Mouse (Mus musculus): ENCODE measurements at regions not wholly inside any gene's neighbourhood (a gene's known extent, or its start where the extent isn't known, plus 50 kb on each side); places are given as distances from the start of the nearest gene placed in this dataset.

DNA sequence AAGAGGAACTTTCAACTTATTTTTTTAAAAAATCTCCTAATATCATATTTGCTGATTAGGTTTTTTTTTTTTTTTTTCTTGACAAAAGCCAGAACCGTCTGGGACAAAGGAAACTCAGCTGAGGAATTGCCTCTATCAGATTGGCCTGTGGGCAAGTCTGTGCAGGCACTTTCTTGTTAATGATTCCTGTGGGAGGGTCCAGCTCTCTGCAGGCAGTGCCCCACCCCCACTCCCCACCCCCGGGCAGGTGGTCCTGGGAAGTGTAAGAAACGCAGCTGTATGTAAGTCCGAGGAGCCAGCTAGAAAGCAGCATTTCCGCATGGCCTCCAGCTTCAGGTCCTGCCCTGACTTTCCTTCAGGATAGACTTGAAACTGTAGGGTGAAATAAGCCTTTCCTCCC lies 377.7 kb downstream of the Sox2 start:
- no peak for DNase-seq (ENCODE audit: inconsistent age in 2 of 2, low spot score in 1 of 2)

DNA sequence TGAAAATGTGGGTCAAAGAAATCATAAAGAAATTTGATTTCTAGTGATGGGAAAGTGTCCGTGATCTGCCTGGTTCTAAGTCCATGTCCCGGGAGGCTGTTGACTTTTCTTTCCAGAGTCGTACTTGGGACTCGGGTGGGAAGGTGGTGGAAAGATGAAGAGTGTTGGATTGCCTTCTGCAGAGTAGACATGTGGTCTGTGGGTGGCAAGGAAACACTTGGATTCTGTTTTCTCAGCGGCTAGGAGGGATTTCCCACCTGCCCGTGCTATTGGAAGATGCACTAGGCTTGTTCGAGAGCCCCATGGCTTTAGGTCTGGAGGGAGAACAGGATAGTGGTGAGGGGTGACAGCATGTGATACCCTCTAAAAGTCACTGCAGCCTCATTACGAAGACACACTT lies 379.7 kb downstream of the Sox2 start:
- DNase-seq (ENCODE audit: inconsistent age in 2 of 2, low spot score in 1 of 2), result no peak

DNA sequence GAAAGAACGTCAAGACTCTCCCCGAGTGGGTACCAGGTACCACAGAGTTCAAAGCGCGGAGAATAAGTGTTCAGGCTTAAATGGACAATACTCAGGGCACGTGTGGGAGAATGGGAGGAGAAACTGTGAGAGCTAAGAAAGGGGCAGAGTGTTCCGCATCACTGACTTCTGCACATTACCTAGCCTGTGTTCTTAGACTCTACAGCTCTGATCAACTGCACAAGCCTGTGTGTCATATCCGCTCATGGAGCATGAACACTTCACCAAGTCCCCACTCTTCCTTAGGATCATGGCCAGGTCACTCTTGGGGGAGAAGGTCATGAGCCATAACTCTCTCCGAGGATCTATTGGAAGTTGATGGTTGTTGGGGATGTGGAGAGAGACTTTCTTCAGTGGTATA lies 383.4 kb downstream of the Sox2 start:
- no peak for DNase-seq (ENCODE audit: inconsistent age in 2 of 2, low spot score in 1 of 2)

DNA sequence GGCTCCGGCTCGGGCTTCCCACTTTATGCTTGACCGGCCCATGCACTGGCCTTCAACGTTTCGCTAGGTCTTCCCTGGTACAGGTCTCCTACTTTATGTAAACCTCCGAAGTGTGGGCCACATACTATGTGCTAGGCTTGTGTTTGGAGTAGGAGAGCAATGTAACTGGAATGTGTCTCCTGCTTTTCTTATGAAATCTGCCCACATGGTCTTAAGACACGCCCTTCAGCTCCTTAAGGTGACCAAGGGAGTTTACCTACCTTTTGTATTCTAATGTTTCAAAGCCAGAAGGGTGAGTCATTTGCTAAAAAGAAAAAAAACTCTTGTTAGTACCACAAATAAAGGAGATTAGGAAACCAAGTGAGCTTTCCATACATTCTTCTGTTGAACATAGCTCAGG lies 385.0 kb downstream of the Sox2 start:
- no peak for DNase-seq (ENCODE audit: inconsistent age in 2 of 2, low spot score in 1 of 2)

DNA sequence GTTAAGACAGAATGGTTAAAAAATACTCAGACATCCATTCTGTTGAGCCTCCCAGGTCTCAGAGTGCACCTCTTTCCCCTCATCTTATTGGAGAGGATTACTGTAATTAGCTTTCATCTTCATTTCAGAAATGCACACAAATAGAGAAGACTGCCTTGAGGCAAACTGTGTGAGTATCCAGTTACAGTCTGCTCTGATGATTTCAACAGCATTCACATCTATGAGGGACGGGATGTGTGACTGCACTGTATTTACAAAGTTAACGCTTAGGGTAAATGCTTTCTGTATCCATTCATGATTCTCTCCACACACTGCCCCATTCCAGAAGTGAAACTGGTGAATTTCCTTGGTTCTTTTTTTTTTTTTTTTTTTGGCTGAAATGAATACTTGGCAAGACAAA lies 393.5 kb downstream of the Sox2 start:
- DNase-seq (ENCODE audit: inconsistent age in 2 of 2, low spot score in 1 of 2), result no peak

DNA sequence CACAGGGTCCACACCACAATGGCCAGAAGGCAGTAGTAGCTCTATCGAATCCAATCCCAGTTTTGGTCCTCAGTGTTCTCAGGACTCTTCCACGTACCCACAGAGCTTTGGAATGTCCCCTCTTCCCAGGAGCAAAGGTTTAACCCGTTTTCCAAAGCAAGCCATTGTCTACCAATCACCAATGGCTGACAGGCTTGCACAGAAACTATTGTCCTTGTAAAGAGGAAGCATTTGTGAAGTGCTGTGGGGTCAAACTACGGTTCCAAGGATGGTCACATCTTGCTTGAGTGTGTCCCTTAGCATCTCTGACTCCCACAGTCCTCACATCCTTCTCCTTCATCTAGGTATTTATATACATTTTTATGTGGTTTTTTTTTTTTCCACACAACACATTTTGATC lies 409.2 kb downstream of the Sox2 start:
- DNase-seq (ENCODE audit: inconsistent age in 2 of 2, low spot score in 1 of 2), result no peak

DNA sequence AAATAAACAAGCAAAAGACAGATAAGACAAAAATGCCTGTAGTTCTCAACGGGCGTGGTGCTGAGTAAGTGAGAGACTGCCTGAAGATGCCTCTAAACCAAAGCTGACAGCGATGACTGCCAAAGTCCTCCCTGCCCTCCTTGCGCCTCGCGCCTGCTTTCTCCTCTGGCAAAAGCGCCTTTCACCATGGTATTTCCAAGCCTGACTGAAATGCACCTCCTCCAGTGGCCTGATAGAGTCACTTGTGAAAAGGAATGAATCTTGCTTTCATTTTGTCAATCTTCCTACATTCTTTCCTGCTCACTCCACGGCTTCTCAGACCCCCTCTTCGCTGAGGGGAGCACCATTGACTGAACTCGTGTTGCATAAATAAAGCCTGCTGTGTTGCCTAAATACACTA lies 409.8 kb downstream of the Sox2 start:
- no peak for DNase-seq (ENCODE audit: inconsistent age in 2 of 2, low spot score in 1 of 2)

DNA sequence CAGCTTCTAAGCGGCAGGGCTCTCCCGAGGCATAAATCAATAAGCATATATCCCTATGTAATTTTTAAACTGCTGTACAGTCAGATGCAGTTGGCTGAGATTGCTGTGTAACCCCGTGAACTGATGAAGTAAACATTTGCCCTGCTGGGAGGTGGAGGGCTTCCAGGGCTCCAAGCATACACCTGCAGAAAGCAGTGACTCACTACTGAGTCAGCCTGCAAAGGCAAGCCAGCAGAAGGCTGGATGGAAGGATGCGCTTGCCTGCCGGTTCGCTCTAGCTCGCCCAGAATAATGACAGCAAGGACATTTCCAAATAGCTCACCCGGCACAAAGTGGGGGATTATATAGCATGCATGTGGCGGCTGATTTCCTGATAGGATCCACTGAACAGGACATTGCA lies 416.6 kb downstream of the Sox2 start:
- no peak for DNase-seq (ENCODE audit: inconsistent age in 2 of 2, low spot score in 1 of 2)

DNA sequence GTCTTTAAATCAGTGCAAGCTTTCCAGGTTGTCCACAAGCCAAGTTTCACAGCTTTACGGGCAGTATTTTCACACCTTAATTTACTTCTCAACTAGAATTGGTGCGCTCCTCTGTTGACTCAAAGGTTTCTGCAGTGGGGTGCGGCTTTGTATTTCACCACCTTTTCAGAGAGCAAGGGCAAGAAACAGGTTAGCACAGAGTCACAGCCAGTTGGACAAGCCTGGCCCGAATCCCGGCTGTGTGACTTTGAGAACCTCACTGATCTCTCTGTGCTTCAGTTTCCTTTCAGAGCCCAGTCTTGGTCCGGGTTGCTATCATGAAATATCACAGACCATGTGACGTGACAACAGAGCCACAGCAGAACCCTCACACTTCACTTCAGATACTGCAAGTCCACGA lies 418.4 kb downstream of the Sox2 start:
- no peak for DNase-seq (ENCODE audit: inconsistent age in 2 of 2, low spot score in 1 of 2)

DNA sequence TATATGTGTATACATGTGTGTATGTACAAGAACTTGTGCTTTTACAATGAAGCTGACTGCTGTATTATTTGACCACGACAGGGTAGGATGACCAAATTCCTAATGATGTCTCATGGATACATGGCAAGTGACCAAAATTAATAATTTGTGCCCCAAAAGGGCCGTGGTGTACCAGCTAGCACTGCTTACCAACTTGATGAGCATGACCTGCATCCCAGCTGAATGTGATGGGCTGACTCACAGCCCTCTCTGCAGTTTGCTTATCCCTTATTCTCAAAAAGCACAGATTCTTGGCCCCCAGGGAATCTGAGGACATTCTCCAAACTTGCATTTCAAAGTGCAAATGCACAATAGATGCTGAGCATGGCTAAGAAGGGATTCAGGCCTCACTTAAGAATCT lies 420.8 kb downstream of the Sox2 start:
- DNase-seq (ENCODE audit: inconsistent age in 2 of 2, low spot score in 1 of 2), result no peak

DNA sequence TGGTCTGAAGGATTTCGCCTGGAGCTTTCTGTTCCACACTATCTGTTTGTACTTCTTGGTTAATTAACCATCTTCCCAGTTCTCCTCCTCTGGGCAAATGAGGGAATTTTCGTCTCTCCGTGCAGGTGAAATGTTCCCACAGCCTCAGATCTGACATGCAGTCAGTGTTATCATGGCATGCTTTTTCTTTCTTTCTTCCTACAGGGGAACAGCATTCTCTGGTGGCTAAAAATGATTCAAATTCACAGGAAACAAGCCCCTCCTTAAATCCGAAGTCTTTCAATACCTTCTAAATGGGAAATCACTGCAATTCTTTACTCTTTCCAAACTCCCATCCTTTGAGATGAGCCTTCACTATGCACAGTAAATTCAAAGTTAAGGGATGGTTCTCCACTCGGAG lies 429.7 kb downstream of the Sox2 start:
- no peak for DNase-seq (ENCODE audit: inconsistent age in 2 of 2, low spot score in 1 of 2)

DNA sequence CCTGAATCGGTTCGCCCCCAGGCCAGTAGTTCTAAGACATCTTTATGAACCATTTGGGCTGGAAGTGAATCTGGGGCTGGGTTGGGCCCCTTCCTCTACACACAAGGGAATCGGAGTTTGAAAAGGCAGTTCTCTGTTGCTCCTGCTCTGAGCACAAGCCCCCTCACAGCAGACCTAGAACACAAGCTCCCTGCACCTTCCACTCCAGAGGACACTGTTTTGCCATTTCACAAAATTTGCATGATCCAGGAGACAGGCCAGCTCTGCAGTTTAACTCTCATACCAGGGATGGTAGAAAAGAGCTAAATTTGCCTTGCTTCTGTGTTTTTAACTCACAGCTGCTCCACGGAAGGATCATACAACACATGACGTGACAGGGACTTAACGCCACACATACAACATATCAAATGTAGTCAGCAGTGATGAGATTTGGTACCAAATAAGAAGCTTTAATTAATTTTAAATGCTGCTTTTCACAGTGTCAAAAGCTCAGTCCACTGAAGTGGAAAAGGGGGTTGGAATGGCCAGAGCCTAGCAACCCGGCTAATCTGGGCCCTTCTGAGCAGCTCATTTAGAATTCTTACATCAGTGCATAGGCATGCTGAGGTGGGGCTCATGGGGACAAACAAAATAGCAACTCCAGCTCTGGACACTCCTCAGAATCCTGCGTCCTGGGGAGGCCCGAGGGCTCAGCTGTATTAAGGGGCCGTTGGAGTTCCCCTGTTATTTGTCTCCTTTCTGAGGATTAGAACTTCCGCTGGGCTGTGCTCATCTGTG lies 434.1 kb downstream of the Sox2 start:
- DNase-seq (ENCODE audit: inconsistent age in 2 of 2, low spot score in 1 of 2), result no peak

DNA sequence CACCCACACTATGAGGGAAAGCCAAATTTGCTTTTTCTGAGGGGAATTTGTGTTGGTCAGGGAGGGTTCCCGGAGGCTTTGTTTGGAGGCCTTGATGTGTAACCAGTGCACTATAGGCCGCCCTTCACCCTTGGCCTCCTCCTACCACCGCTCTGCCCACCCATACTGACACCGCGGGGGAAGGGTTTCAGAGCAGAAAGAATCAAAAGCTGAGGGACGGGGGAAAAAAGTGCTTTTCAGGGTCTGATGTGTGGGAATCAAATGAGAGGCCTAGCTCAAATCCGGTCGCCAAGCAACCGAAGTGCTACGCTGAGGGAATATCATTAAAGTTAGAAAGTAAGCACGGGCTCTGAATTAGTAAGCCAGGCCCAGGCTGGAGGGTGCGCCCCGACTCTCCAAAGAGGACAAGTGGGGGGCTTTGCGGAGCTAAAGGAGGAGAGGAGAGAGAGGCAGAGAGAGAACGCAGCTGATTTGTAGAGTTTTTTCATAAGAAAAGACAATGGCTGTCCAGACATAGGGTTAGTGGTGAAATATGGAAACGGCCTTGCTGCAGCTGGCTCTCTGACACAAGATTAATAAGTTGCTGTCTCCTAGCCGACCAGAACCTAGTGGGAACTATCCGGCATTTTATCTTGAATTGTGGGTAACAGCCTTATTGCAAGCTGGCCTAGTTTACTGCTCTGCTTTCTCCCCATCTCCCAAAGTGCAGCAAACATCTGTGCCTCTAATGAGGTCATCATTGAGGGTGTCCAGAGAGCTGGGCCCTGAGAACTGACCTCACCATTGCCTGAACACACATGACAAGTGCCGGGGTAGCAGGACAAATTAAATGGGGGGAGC lies 438.3 kb downstream of the Sox2 start:
- DNase-seq (ENCODE audit: inconsistent age in 2 of 2, low spot score in 1 of 2), result peak in 1 of 2 experiments; percentile 35

DNA sequence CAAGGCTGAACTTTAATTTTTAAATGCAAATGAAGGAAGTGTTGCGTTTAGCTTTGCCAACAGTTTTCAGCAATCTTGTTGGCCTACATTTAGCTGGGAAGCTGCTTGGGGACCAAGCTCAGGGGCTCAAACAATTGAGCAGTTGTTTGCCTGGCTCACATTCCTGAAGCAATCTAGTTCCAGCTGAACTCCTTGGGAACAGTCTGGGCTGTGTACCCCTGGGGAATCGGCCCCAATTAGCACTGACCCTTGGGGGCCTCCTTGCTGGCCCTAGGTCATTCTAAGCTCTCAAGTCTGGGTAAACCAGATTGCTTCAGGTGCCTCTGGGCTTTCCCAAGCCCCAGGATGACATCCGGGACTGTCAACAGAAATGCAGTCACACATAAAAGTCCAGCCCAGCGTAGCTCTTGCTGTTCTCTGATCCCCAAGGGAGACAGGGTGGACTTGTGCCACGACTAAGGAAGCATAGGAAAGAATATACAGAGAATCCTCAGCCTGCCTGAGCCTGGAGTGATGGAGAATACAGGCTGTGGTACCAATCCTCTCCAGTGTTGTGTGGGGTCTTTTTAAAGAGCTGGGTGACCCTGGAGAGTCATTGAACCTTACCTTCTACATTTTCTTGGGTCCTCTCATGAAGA lies 440.4 kb downstream of the Sox2 start:
- no peak for DNase-seq (ENCODE audit: inconsistent age in 2 of 2, low spot score in 1 of 2)

DNA sequence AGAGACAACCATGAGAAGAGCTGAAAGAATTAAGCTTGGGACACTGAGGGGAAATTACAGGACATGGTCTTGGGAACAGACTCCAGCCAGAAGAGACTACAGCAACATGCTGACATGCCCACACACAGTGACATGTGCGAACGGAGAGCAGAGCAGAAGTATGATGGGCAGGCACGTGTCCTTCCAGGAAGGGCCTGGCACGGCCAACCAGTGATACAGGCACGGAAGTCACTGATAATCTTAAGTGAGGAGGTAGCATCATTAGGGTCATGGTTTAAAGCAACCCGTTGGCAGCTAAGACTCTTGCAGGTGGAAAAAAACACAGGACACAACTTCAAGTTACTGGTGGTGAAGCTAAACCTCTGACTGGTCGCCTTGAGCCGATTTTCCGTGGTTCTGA lies 442.8 kb downstream of the Sox2 start:
- no peak for DNase-seq (ENCODE audit: inconsistent age in 2 of 2, low spot score in 1 of 2)

DNA sequence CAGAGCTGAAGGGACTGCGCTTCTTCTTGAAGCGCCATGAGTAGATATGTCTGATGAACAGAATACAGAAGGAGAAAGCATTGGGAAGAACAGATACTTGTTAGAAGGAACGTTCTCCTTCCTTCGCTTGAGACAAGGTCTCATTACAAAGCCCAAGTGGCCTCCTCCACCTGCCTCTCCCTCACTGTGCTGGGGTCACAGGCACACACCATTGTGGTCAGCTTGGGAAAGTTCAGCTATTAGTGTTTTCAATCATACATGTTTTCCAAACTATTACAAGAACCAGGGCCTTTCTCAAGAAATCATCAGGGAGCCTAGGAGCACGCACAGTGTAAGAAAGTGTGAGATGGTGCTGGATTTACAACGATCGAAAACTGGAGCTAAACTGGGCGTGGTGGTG lies 445.0 kb downstream of the Sox2 start:
- DNase-seq (ENCODE audit: inconsistent age in 2 of 2, low spot score in 1 of 2), result no peak

DNA sequence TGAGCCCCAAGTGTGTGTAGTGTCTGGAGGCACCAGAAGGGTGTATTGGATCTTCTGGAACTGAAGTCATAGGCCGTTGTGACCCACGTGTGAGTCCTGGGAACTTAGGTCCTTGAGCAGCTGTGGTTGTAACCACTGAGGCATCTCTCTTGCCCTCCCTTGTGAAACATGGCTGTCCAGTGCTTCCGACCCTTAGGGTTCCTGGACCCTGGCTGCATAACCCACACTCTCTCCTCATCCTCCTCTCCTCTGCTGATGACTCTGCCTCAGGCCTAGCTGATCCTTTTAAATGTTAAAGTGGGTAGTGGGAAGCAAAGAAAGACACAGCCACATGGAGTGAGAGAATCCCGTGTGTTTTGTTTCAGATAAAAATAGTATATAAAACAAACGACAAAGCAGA lies 446.2 kb downstream of the Sox2 start:
- DNase-seq (ENCODE audit: inconsistent age in 2 of 2, low spot score in 1 of 2), result no peak

DNA sequence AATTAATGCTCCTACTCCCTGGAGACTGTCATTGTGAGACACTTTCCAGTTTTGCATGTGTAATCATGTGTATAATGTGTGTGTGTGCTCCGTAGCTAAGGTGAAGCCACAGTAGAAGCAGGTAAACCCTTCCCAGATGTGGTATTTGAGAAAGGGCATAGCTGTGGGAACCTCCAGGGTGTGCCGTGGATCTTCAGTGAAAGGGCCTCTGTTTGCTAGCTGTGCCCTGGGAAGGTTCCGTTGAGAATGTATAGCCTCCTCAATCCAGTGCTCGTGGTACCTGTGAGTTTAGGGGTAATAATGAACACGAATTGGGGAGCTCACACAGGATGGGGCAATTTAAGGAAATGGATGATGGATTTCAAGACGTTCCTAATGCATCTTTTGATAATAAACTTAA lies 447.6 kb downstream of the Sox2 start:
- no peak for DNase-seq (ENCODE audit: inconsistent age in 2 of 2, low spot score in 1 of 2)

DNA sequence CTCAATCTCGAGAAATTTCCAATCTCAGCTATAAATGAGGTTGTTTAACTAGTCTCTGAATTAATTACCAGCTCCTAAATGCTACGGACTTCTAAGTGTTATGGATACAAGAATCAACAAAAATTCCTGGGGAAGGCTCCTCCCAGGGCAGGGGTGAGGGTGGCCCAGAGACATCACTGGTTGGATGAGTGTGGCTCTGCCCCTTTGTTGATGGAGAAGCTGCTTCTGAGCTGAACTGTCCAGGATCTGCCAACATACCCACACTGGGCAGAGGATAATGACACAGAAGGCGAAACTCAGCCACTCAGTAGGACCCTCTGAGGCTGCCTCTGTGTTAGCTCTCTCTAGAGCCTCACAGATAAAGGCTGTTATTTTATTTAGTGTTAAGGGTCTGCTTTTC lies 449.0 kb downstream of the Sox2 start:
- no peak for DNase-seq (ENCODE audit: inconsistent age in 2 of 2, low spot score in 1 of 2)

DNA sequence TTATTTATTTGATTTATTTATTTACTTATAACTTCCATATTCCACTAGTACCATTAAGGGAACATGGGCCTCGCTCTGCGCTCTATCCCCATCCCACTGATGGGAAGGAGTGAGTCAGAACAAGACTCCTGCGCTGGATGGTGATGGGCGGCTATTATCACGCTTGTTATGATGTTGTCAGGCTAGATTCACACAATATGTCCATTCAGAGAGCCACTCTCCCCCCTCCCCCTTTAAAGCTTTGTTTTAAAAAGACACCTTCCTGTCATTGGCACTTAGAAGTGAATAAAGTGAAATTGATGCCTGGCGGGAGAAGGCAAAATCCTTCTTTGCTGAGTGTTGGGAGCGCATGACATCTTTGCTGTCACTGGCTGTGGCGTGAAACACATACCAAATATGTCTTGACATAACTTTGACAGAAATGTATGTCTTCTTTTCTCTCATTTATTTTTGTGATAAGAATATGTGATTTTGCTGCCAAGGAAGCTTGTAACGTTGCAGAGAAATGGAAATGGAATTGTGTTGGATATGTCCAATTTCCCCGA lies 449.7 kb downstream of the Sox2 start:
- DNase-seq (ENCODE audit: inconsistent age in 2 of 2, low spot score in 1 of 2), result no peak

DNA sequence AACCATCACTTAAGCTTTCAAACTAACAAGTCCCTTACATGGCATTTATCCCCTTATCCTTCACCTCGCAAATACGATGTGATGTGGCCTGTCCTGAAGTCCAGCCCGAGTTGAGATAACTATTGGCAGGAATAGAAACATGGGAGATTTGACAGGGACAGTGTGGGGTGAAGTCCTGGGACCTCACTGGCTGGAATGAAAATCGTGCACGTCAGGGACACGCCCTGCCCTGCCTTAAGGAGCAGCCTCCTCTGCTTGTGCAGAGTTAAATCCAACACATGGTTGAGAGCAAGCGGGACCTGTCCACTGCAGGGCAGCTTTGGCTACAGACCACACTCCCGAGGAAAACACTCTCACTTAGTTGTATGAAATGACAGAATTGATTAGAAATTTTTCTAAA lies 451.1 kb downstream of the Sox2 start:
- no peak for DNase-seq (ENCODE audit: inconsistent age in 2 of 2, low spot score in 1 of 2)

DNA sequence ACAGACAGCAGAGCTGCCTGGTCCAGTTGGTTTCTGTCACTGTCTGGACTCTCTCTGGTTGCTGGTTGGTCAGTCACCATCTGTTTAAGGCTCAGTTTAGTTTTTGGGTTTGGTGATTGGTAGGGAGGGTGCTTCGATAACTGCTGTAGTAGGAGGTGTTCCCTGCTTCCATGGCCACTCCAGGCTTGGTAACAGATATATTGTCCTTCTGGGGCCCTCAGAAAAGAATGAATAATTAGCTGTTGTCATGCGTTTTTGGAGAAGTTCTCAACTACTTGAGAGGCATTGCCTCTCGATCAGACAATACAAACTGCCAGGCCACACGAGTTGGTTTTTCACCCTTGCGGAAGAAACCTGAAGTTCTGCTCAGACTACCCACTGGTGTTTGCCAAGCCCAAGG lies 451.7 kb downstream of the Sox2 start:
- DNase-seq (ENCODE audit: inconsistent age in 2 of 2, low spot score in 1 of 2), result no peak
